Mouse (Mus musculus): ENCODE data around the gene BC049715.

GRCm38 (mm10) chr6:136855183-136855582 lies 27.8 kb downstream of the BC049715 start:
- TF ChIP-seq CTCF (IDR thresholded peaks at IDR 0.05; ENCODE audit: low read depth) (no peak), EP300 (IDR thresholded peaks at IDR 0.05; ENCODE audit: low read depth) (no peak)
